Mouse (Mus musculus) erythroblast, embryonic 14.5 days (primary cell): ENCODE data around the gene Tmem175.

Experiments
- GATA1 ChIP-seq: IDR thresholded peaks from 2 replicates; pipeline ENCODE4 v1.6.1; 2012; ENCODE audit warnings: low read length, inconsistent platforms, mixed read lengths
- TAL1 ChIP-seq: IDR thresholded peaks from 3 replicates; pipeline ENCODE4 v1.6.1; 2012; ENCODE audit warnings: low read length, inconsistent platforms, mixed read lengths

- TF ChIP-seq GATA1 (no peak), TAL1 (no peak)
Measured at GRCm38 (mm10) chr5:108680871-108681270, 51.3 kb downstream of the Tmem175 start.
